Mouse (Mus musculus): ENCODE data around the gene Tmem129. TPM values are rescaled to one million over a fixed set of nuclear protein-coding genes. Genes with fewer than 3 reads are reported as not detected.

Gene Tmem129
- polyA plus RNA-seq, 1 experiment = 41.5 TPM

DNA sequence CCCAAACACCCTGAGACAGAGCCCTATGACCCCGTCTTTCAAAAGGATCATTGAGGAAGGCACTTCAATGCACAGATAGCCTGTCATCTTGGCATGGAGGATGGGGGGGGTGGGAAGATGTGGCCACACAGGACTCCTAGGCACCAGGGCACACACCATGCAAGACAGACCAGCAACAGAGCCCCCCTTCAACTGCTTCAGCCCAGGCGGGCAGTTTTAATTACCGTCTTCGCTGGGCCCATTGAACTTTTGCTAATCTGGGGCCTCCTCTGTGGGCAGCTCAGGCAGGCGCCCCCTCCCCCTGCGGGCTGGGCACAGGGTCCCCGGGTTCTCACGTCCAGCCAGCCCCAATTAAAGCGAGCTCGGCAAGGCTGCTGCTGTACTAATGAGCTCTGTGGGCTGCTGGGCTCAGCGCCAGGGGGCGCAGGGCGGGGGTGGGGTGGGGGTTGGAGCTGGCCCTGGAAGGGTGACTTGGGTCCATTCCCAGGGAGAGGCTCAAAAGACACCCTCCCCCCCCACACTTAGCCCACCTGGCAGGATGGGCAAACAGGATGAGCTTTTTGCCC is 39.8 kb upstream of the Tmem129 start:
- Histone ChIP-seq H3K4me1 (ENCODE audit: control insufficient read depth, insufficient read depth, low read length) (peaks cover 28% of the 10 kb centered on the region), H3K4me3 (replicated peaks; ENCODE audit: extremely low read depth, low read depth, low read length) (no peak overlapping the region)
- TF ChIP-seq POLR2A (IDR thresholded peaks at IDR 0.05; ENCODE audit: borderline replicate concordance, extremely low read depth, low read depth, low read length) (no peak), CTCF (IDR thresholded peaks at IDR 0.05; ENCODE audit: insufficient read depth, low read length) (no peak)
- WGBS = 41% methylated on average over 13 of the region's 13 CpGs
- DNase-seq = no peak

DNA sequence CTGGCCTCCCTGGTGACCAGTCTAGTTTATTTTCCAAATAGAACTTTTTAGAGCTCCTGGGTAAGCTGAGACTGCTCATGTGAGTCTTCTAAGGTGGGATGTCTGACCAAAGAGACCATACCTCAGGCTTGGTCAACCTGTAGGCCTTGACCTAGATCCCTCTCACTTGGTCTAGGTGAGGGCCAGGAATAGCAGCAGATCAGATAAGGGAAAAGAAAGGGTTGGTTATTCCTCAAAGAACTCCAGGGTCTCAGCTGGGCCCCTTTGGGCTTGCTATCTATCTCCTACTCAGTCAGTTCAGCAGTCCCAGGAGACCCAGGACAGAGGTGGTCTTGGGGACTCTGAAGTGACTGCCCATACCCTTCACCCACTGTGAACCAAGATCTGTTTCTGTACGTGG is 39.3 kb upstream of the Tmem129 start:
- no peak for TF ChIP-seq POLR2A (IDR thresholded peaks at IDR 0.05; ENCODE audit: borderline replicate concordance, extremely low read depth, low read depth, low read length)
- TF ChIP-seq CTCF (IDR thresholded peaks at IDR 0.05; ENCODE audit: insufficient read depth, low read length) = no peak
- peaks cover 31% of the 10 kb centered on the region for H3K4me1 ChIP-seq (ENCODE audit: control insufficient read depth, insufficient read depth, low read length)

DNA sequence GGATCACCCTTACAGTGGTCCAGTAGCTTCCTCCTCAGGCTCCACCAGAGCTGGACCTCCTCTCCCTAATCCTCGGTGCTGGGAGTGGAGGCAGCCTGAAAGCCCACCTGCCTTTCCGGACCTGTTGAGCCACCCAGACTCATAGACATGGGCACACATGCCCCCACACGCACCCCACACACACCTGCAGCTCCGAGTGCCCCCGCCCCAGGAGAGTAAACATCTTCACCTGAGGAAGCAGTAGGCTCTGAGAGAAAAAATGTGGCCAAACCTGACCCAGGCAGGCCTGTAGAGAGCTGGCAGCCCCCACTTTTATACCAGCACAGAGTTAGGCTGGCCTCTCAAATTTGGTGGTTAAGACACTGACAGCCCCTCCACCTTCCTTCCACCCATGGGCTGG is 38.2 kb upstream of the Tmem129 start:
- 67% methylated on average over 5 of the region's 5 CpGs for WGBS
- TF ChIP-seq CTCF (IDR thresholded peaks at IDR 0.05; ENCODE audit: insufficient read depth, low read length) (no peak), POLR2A (IDR thresholded peaks at IDR 0.05; ENCODE audit: borderline replicate concordance, extremely low read depth, low read depth, low read length) (peak; percentile 26; the same call in 1 of the 2 replicates)
- Histone ChIP-seq H3K4me1 (ENCODE audit: control insufficient read depth, insufficient read depth, low read length) (peaks cover 35% of the 10 kb centered on the region), H3K4me3 (replicated peaks; ENCODE audit: extremely low read depth, low read depth, low read length) (peak overlapping the region; percentile 9)
- DNase-seq = peak; percentile 57

More for the DNA sequence above, 39.3 kb upstream of the Tmem129 start:
- DNase-seq = no peak
- WGBS = 85% methylated on average over 1 of the region's 1 CpGs
- no peak overlapping the region for H3K4me3 ChIP-seq (replicated peaks; ENCODE audit: extremely low read depth, low read depth, low read length)

DNA sequence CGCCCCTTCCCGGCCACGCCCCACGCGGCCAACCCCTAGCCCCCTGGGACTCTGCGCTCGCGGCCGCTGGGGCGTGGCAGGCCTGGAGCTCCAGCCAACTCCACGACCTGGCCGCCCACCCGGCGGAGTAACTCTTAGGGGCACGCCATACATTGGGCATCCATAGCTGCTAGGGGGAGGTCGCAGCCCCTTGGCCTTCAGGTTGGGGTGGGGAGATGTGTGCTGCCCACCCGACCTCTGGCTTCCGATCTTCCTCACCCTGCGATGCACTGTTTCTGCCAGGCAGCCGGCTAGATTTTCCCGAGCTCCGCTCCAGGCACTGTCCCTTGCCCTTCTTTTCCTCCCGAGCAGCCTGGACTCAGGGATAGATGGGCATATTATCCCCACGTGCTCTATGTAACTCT is 37.5 kb upstream of the Tmem129 start:
- no peak for TF ChIP-seq CTCF (IDR thresholded peaks at IDR 0.05; ENCODE audit: insufficient read depth, low read length)
- no peak for TF ChIP-seq POLR2A (IDR thresholded peaks at IDR 0.05; ENCODE audit: borderline replicate concordance, extremely low read depth, low read depth, low read length)
- 13% methylated on average over 24 of the region's 24 CpGs for WGBS
- peak overlapping the region; percentile 40 for H3K4me3 ChIP-seq (replicated peaks; ENCODE audit: extremely low read depth, low read depth, low read length)
- peaks cover 35% of the 10 kb centered on the region for H3K4me1 ChIP-seq (ENCODE audit: control insufficient read depth, insufficient read depth, low read length)
- no peak for DNase-seq

DNA sequence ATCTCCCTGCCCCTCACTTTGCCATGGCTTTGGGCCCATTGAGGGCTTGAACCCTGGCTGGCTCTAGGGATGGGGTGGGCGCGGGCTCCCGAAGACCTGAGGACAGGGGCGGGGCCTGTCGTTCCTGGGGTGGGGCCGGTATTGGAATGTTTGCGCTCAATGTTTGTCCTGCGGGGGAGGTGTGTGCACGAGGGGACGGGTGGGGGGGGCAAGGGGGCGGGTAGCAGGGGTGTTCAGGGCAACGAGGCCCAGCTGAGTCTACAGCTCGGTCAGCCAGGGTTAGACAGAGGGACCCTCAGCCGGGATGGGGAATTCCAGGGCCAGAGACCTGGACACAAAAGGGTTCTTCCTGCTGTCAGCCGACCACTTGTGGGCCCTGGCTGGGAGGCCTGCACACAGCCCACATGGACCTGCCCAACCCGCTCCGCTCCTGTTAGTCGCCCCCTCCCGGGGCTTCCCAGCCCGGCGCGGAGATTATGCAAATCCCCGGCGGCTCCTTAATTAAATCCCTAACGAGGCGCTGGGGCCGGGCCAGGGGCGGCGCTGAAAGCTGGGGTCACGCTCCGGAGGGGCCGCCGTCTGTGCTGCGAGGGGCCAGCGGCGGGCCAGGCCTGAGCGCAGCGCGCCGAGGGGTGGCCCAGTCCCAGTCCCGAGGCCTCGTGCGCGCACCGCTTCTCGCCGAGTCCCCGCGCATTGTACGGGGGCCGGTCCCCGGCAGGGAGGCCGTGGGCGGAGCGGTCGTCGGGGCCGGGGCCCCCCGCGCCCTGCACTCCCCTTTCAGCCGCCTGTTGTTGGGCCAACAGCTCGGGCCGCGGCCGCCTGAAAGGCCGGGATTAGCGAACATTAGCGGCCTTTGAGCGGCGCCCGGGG is 36.9 kb upstream of the Tmem129 start:
- DNase-seq = peak; percentile 76

DNA sequence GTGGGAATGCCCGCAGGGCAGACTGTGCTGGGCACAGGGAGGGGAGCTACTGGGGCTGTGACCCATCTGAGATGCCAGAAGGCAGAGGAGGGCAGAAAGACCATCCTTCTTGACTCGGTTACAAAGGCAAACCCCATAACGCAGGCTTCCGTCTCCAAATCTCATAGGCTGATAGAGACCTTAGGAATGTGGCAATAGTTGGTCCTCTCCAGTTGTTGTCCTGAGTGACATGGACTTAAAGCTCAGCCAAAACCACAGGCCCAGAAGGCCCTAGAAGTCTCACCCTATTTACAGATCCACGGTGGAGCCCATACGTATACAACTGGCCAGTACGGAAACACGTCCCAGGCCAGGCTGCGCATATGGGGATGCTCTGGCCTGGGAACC is 36.2 kb upstream of the Tmem129 start:
- Histone ChIP-seq H3K4me1 (ENCODE audit: control insufficient read depth, insufficient read depth, low read length) (peaks cover 30% of the 10 kb centered on the region), H3K4me3 (replicated peaks; ENCODE audit: extremely low read depth, low read depth, low read length) (no peak overlapping the region)
- TF ChIP-seq CTCF (IDR thresholded peaks at IDR 0.05; ENCODE audit: insufficient read depth, low read length) = no peak
- no peak for TF ChIP-seq POLR2A (IDR thresholded peaks at IDR 0.05; ENCODE audit: borderline replicate concordance, extremely low read depth, low read depth, low read length)
- WGBS = 71% methylated on average over 9 of the region's 9 CpGs
- no peak for DNase-seq

More for the DNA sequence above, 36.9 kb upstream of the Tmem129 start:
- TF ChIP-seq CTCF (IDR thresholded peaks at IDR 0.05; ENCODE audit: insufficient read depth, low read length) (no peak), POLR2A (IDR thresholded peaks at IDR 0.05; ENCODE audit: borderline replicate concordance, extremely low read depth, low read depth, low read length) (peak; percentile 50; the same call in 1 of the 2 replicates)
- Histone ChIP-seq H3K4me3 (replicated peaks; ENCODE audit: extremely low read depth, low read depth, low read length) (peak overlapping the region; percentile 40), H3K4me1 (ENCODE audit: control insufficient read depth, insufficient read depth, low read length) (peaks cover 31% of the 10 kb centered on the region)
- 4% methylated on average over 71 of the region's 71 CpGs for WGBS

DNA sequence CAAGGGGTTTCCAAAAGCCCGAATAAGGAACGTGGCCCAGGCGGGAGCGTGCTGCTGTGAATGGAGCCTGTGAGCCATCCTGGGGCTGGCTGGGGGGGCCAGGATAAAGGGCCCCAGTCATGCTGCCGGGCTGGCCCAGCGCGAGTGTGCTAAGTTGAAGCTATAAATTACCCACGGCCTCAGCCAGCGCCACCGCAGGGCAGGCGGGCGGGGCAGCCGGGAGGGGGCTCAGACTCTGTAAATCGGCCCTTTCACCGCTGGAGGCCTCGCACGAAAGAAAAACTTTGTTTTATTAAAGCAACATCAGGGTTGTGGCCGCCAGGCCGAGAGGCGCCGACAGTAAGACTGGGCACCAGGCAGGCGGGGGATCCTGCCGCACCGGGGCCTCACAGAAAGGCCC is 34.2 kb upstream of the Tmem129 start:
- TF ChIP-seq POLR2A (IDR thresholded peaks at IDR 0.05; ENCODE audit: borderline replicate concordance, extremely low read depth, low read depth, low read length) (no peak), CTCF (IDR thresholded peaks at IDR 0.05; ENCODE audit: insufficient read depth, low read length) (no peak)
- 17% methylated on average over 24 of the region's 24 CpGs for WGBS
- Histone ChIP-seq H3K4me1 (ENCODE audit: control insufficient read depth, insufficient read depth, low read length) (peaks cover 39% of the 10 kb centered on the region), H3K4me3 (replicated peaks; ENCODE audit: extremely low read depth, low read depth, low read length) (no peak overlapping the region)
- no peak for DNase-seq

DNA sequence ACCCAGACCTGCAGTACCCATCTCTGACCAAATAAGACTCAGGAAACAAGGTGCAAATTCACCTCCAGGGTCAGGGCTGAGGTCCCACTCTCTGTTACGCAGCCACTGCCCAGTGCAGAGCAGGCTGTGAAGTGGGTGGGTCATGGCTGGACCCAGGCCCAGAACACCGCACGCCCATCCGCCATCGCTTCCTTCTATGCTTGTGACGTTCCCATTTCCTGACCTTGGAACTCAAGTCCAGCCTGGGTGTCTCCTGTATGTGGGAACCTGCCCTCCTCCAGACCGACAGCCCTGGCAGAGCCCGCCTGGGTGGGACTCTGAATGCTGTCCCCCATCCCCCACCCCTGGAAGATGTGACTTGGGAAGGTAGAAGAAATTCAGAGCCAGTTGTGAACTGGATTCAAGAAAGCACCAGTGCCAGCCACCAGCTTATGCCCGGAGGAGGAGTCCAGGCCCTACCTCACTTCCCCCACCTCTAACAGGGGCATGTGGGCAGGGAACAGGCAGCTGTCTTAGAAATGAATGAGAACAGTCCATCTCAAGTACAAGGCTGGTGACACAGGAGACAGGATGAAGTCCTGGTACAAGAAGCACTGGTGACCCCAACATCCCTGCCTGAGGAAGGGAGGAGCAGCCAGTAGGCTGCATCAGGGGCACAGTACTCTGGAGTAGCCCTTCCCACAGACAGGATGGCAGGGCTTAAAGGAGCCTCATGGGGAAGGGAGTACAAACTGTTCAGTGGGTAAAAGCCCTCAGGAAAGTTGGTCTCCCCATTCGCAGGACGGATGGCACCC is 31.8 kb upstream of the Tmem129 start:
- Histone ChIP-seq H3K4me3 (replicated peaks; ENCODE audit: extremely low read depth, low read depth, low read length) (peak overlapping the region; percentile 31), H3K4me1 (ENCODE audit: control insufficient read depth, insufficient read depth, low read length) (peaks cover 30% of the 10 kb centered on the region)
- DNase-seq = no peak
- 58% methylated on average over 11 of the region's 11 CpGs for WGBS
- TF ChIP-seq CTCF (IDR thresholded peaks at IDR 0.05; ENCODE audit: insufficient read depth, low read length) (no peak), POLR2A (IDR thresholded peaks at IDR 0.05; ENCODE audit: borderline replicate concordance, extremely low read depth, low read depth, low read length) (peak; percentile 88; the same call in 1 of the 2 replicates)

DNA sequence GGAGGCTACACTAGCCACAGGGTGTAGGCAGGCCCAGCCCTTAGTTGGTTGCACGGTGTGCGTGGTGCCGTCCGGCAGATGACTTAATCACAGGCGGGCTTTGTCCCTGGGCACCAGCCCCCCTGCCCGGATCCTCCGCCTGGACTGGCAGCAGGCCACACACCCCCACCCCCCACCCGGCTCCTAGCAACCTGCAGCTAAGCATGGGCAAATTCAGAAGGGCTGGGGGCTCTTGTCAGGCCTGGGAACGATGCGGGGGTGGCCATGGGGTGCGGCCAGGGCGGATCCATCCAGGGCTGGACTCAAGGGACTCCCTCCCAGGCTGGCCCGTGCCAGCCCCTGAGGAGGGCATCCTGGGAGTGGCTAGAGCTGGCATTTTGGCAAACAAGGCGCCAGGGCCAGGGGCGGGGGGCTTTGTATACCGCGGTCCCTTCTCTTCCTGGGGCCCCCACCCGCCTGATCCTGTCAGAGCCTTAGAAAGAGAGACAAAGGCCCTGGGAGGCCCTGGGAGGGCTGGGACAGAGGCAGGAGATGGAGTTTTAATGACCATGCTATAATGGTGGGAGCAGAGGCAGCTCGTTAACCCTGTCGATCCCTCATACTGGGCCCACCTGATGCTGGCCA is 31.1 kb upstream of the Tmem129 start:
- WGBS = 35% methylated on average over 20 of the region's 20 CpGs
- Histone ChIP-seq H3K4me1 (ENCODE audit: control insufficient read depth, insufficient read depth, low read length) (peaks cover 24% of the 10 kb centered on the region), H3K4me3 (replicated peaks; ENCODE audit: extremely low read depth, low read depth, low read length) (peak overlapping the region; percentile 31)
- DNase-seq = no peak
- TF ChIP-seq POLR2A (IDR thresholded peaks at IDR 0.05; ENCODE audit: borderline replicate concordance, extremely low read depth, low read depth, low read length) (peak; percentile 36; the same call in 1 of the 2 replicates), CTCF (IDR thresholded peaks at IDR 0.05; ENCODE audit: insufficient read depth, low read length) (no peak)
